Mouse (Mus musculus): ENCODE results near the gene Neurl3.

DNA sequence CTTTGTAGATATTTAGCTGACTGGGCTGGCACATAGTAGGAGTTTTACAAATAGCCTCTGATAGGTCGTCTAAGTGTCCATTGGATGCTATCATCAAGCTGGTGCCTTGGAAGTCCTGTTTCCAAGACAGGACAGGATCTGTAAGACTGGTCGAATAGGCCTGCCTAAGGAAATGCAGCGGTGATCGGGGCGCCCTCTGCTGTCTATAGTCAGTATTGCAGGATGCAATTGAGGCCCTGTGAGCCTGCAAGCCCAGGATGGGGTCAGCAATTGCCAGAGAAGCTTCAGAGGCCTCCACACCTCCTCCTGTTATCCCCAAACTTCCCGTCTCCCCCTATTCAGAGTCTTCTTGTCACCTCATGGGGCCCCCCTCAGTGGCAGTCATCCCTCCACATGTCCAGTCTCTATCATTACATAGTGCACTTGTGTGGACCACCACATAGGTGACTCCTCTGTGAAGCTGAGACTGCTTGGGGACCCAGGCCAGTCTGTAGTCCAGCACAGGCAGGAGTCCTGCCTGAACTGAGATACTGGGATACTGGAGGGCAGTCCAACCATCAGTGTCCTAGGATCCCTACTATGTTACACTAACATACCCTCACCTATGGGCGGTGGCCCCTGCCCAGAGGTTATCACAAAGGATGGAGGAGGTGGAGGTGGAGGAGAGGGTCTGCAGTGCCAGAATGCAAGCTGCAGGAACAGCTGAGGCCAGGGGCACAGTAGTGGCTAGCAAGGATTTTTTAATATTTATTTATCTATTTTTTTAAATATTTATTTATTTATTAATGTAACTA lies 3.0 kb upstream of the Neurl3 start:
- TF ChIP-seq CTCF (IDR thresholded peaks at IDR 0.05; ENCODE audit: borderline replicate concordance, extremely low read depth, insufficient read depth, insufficient read length) (peak; percentile 86), POLR2A (IDR thresholded peaks at IDR 0.05; ENCODE audit: borderline replicate concordance, extremely low read depth, insufficient read depth, insufficient read length, poor library complexity, severe bottlenecking) (no peak)
